Mouse (Mus musculus) megakaryocyte, embryonic 14.5 days (primary cell): ENCODE results near the gene Rsph10b. TPM values are rescaled to one million over a fixed set of nuclear protein-coding genes. Genes with fewer than 3 reads are reported as not detected.

Experiments used
- H3K27me3 ChIP-seq: replicated peaks from 2 replicates; pipeline ENCODE3; 2012; ENCODE audit warnings: inconsistent platforms
- H3K36me3 ChIP-seq: replicated peaks from 2 replicates; pipeline ENCODE3; 2012; ENCODE audit warnings: low read length, inconsistent platforms, mixed read lengths
- H3K4me1 ChIP-seq: 2 replicates; pipeline ENCODE4 v1.6.1; 2012; ENCODE audit warnings: inconsistent platforms
- H3K4me3 ChIP-seq: replicated peaks from 2 replicates; pipeline ENCODE3; 2012; ENCODE audit warnings: moderate library complexity, mild to moderate bottlenecking, inconsistent platforms
- H3K9me3 ChIP-seq: 2 replicates; pipeline ENCODE4 v1.6.1; 2012; ENCODE audit warnings: inconsistent platforms
- FLI1 ChIP-seq: IDR thresholded peaks from 2 replicates; pipeline ENCODE4 v1.6.1; 2012; ENCODE audit warnings: low read length, inconsistent platforms, mixed read lengths
- GATA1 ChIP-seq: IDR thresholded peaks from 3 replicates; pipeline ENCODE4 v1.6.1; 2012; ENCODE audit warnings: mixed read lengths, low read length, inconsistent platforms, borderline replicate concordance
- polyA plus RNA-seq: library from polyadenylated mRNA; stranded (reverse); fragments of >175 nt; gene quantifications from 2 replicates; pipeline ENCODE4 v1.2.3, GENCODE M21; 2012; ENCODE audit warnings: low replicate concordance; ENCODE audit not compliant: insufficient read depth

The Rsph10b gene
- polyA plus RNA-seq, 1 experiment: not detected

DNA sequence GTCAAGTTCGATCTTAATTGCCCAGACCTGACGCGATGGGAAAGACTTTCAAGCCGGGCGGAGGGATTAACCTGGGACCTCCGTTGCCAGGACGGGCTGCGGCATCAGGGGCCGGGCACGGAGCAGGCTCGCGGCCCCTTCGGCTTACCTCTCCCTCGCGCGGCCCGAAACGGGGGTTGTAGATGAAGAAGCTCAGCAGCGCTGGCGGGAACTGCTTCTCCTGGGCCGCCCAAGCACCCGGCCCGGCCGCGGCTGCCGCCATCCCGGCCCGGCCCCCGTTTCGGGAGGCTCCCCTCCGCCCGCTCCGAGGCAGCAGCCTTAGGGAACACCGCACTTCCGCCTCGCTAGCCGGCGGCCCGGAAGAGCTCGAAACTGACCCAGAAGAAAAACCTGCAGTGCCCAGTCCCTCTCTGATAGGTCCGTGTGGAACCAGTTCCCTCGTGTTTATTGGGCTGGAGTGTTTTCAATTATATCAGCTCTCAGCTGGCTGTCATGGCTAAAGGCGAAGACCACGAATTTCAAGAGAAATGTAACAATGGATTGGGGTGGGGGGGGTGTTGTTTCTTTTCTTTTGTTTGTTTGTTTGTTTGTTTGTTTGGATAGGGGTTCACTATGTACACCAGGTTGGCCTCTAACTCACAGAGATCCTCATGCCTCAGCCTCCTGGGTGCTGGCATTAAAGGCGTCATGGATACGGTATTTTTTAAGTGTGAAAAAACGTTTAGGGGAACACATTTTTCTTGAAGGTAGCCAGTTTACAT, 81.9 kb downstream of the Rsph10b start, which contains the start of gene Ccz1:
TSS of gene Ccz1 (minus strand) at position 327 of the 761 bp plus-strand sequence.
- Histone ChIP-seq H3K36me3 (peaks cover 31% of the 10 kb centered on the region), H3K4me1 (peaks cover 12% of the 10 kb centered on the region), H3K4me3 (peak within 1 kb of the TSS; percentile 95), H3K9me3 (0 out of 2 replicates have a peak, but pooled peaks cover 2% of the 10 kb centered on the region), H3K27me3 (no peaks in the 10 kb centered on the region)
- TF ChIP-seq GATA1 (no peak), FLI1 (no peak)

DNA sequence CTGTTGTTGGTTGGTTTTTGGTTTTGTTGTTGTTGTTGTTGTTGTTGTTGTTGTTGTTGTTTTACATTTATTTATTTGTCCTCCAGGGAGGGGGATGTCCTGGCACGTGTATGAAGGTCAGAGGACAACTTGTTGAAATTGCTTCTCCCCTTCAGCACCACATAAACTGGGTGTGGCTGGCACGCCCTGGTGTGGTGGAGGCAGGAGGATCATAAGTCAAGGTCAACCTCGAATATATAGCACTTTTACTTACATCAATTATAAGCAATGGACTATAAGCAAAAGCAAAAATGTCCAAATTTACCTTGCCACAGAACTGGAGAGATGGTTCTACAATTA, 82.4 kb downstream of the Rsph10b start:
- Histone ChIP-seq H3K4me1 (peaks cover 12% of the 10 kb centered on the region), H3K4me3 (peak overlapping the region; percentile 95), H3K36me3 (peaks cover 27% of the 10 kb centered on the region), H3K27me3 (no peaks in the 10 kb centered on the region), H3K9me3 (0 out of 2 replicates have a peak, but pooled peaks cover 2% of the 10 kb centered on the region)
- no peak for TF ChIP-seq FLI1
- no peak for TF ChIP-seq GATA1

DNA sequence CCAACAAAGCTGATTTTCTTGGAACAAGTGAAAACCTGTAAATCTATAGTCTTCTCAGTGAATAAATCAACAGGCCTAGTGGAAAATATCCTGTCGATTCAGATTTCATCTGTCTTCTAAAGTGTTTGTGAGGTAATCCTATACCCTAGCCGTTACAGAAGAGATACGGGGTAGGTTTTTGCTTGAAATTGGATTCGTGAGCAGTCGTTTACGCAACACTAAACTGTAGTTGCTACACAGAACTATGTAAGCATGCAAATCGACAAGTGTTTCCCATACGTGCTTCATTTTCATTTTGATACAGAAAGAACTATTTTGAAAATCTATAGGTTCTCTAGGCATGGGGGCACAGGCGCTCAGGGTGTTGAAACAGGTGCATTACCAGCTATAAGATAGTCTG, 83.0 kb downstream of the Rsph10b start:
- TF ChIP-seq GATA1: no peak
- no peak for TF ChIP-seq FLI1
- 0 out of 2 replicates have a peak, but pooled peaks cover 2% of the 10 kb centered on the region for H3K9me3 ChIP-seq
- peaks cover 12% of the 10 kb centered on the region for H3K4me1 ChIP-seq
- no peak overlapping the region for H3K4me3 ChIP-seq
- H3K36me3 ChIP-seq: peaks cover 21% of the 10 kb centered on the region
- H3K27me3 ChIP-seq: no peaks in the 10 kb centered on the region

DNA sequence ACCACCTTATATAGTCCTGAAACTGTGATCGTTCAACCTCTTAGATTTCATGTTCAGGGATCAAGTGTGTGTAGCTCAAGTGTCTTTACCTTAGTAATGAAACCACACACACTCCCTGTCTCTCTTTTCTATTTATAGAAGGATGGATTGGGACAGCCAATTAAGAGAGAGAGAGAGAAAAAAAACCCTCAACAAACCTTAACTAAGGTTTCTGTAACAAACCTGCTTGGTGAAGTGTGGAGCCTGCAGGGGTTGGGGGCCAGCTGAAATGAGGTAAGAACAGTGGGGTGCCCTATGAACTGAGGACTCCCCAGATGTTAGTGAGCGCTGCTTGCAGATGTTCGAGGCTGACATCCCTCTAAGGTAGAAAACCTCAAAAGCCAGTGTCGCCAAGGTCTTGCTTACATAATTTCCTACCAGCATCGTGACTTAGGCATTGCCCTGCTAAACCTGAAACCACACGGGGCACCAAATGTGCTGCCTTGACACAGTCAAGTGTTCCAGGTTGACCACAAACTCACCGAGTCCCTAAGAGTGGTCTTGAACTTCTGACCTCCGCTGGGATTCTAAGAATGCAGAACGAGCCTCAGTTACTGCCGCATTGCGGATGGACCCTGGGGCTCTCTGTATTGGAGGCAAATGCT, 93.9 kb downstream of the Rsph10b start, which contains the start of gene Ocm:
TSS of gene Ocm (minus strand) at position 51 of the 644 bp plus-strand sequence.
- Histone ChIP-seq H3K9me3 (no peaks in the 10 kb centered on the region), H3K4me3 (no peak within 1 kb of the TSS), H3K36me3 (no peaks in the 10 kb centered on the region), H3K27me3 (peaks cover 18% of the 10 kb centered on the region), H3K4me1 (no peaks in the 10 kb centered on the region)
- TF ChIP-seq FLI1: no peak
- TF ChIP-seq GATA1: no peak

DNA sequence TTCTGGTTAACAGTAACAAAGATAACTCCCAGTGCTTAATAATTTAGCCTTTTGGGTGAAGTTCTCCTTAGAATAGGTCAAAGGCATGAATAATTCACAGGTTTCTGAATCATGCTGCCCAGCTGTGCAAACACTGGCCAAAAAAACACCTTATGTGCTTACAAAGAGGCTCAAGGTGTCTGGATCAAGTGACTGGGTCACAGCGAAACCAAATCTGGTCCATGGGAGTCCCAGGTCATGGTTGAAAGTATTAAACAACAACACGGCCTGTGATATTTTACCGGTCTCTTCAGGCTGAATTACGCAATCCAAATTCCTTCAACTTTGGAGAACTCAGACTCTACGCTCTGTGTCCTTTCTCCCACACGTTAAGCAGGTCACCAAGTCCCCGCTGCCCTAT, 99.7 kb downstream of the Rsph10b start:
- H3K9me3 ChIP-seq: peaks cover 3% of the 10 kb centered on the region
- TF ChIP-seq GATA1 (no peak), FLI1 (no peak)
- peaks cover 15% of the 10 kb centered on the region for H3K27me3 ChIP-seq
- no peak overlapping the region for H3K4me3 ChIP-seq
- no peaks in the 10 kb centered on the region for H3K36me3 ChIP-seq
- H3K4me1 ChIP-seq: no peaks in the 10 kb centered on the region

DNA sequence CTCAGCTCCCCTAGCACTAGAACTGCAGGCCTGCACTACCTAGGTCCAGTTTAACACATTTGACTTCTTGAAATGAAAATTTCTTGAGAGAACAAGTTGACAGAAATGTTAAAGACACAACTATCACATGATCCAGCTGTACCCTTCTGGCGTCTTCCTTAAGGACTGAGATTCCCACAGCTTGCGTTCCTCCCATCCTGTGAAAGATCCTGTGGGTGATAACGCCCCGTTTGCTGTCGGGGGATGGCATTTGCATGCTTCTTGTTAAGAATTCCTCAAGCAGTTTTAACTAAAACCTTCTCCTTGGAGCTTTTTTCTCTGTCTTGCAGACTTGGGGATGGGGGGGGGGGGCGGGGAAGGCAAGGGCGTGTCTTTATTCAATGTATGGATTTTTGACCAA, 101.7 kb downstream of the Rsph10b start:
- no peak for TF ChIP-seq FLI1
- no peak for TF ChIP-seq GATA1
- peaks cover 4% of the 10 kb centered on the region; the same call in 1 of the 2 replicates for H3K4me1 ChIP-seq

More for the DNA sequence above, 101.7 kb downstream of the Rsph10b start:
- H3K4me3 ChIP-seq: no peak overlapping the region
- peaks cover 6% of the 10 kb centered on the region for H3K9me3 ChIP-seq
- H3K36me3 ChIP-seq: no peaks in the 10 kb centered on the region
- peaks cover 15% of the 10 kb centered on the region for H3K27me3 ChIP-seq

Other genes with a start within 250 kb of the Rsph10b start
- 3.0 and 8.2 TPM in 2 replicates for gene Usp42, start 200.8 kb upstream of the Rsph10b start, polyA plus RNA-seq
- 12.5 and 17.8 TPM in 2 replicates for gene Eif2ak1, start 115.2 kb upstream of the Rsph10b start, polyA plus RNA-seq
- gene Ankrd61, start 35.4 kb upstream of the Rsph10b start, polyA plus RNA-seq: not detected in 2 replicates
- gene Aimp2, start 23.2 kb upstream of the Rsph10b start, polyA plus RNA-seq: 23.9 and 30.8 TPM in 2 replicates
- 0.35 and 1.1 TPM in 2 replicates for gene Pms2, start 23.1 kb upstream of the Rsph10b start, polyA plus RNA-seq
- gene Gm42421, start 4.9 kb upstream of the Rsph10b start, polyA plus RNA-seq: not detected in 2 replicates
- gene Ccz1, start 81.8 kb downstream of the Rsph10b start, polyA plus RNA-seq: 17.2 and 33.1 TPM in 2 replicates
- gene Ocm, start 93.6 kb downstream of the Rsph10b start, polyA plus RNA-seq: not detected in 2 replicates
- gene Lmtk2, start 167.4 kb downstream of the Rsph10b start, polyA plus RNA-seq: 2.0 and 2.8 TPM in 2 replicates